Mouse (Mus musculus): ENCODE data around the gene Ogfr.

Ogfr gene

DNA sequence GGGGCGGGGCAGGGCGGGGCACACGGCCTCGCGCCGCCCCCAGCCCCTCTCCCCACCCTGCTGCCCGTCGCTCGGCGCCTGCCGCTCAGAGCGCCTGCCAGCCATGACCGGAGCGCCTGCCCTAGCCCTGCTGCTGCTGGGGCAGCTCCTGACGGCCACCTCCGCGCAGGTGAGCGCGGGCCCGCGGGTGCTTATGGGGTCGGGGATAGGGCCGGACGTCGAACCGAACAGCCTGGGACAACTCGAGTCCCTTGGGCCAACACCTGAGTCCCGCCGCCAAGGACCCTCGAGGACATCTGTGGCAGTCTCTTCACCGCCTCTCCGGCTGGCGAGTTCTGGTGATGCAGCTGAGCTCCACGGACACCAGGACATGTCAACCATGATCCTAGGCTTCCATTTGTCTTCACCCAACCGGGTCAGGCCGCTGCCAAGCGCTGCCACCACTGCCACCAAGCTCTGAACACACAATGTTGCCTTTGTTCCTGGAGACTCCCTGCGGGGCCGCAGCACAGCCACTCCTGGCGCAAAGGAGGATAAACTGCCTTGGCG, 9.2 kb downstream of the Ogfr start:
- in situ Hi-C loops (cut with MboI, MseI) = no loop called here

- in situ Hi-C loops (cut with MboI, MseI) = no loop called here
Observed at GRCm38 (mm10) chr2:180600569-180601021, 11.6 kb downstream of the Ogfr start.

GRCm38 (mm10) chr2:180604781-180605180, 15.7 kb downstream of the Ogfr start:
- in situ Hi-C loops (cut with MboI, MseI) = no loop called here

- in situ Hi-C loops (cut with MboI, MseI) = no loop called here
Observed at GRCm38 (mm10) chr2:180610283-180610682, 21.2 kb downstream of the Ogfr start.

- in situ Hi-C loops (cut with MboI, MseI) = no loop called here
Observed at GRCm38 (mm10) chr2:180611882-180612281, 22.8 kb downstream of the Ogfr start.

- in situ Hi-C loops (cut with MboI, MseI) = loop anchor here in 1 of 2 experiments (25.0 kb wide), 1 partner anchor 980 kb away; no protein-coding TSS in a partner anchor
Observed at GRCm38 (mm10) chr2:180641576-180642554, 52.8 kb downstream of the Ogfr start.

DNA sequence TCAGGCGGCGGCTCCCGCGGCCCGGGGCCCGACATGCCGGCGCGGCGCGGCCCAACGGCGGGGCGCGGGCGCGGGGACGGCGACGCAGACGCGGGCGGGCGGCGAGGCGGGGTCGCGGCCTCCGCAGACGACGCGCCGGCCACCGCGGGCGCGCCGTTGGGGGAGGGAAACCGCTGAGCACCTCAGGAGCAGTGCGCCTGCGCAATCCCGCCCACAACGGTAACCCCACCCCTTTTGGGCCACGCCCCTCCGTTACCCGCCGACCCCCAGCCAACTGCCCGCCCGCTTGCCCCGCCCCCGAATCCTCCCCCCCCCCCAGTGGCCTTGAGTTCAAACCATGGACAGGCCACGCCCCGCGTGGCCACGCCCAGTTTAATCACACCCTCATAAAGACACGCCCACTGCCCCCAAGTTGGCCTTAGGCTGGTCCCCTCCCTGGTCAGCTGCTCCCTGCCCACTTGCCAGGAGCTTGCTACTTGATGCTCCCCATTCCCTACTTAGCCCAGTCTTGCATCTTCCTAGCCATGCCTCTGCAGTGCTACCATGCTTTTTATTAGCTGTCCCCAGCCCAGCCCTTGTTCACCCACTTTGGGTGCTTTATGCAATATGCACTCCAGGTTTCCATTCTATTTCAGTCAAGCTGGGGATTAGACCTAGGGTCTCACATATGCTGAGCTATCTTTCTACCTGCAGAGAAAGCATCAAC, 53.7 kb downstream of the Ogfr start, which contains the start of gene Tcfl5:
Gene Tcfl5 (minus strand): TSS at position 154 of the 706 bp plus-strand sequence.
- in situ Hi-C loops (cut with MboI, MseI) = loop anchor here in 1 of 2 experiments (25.0 kb wide), 1 partner anchor 980 kb away; no protein-coding TSS in a partner anchor

DNA sequence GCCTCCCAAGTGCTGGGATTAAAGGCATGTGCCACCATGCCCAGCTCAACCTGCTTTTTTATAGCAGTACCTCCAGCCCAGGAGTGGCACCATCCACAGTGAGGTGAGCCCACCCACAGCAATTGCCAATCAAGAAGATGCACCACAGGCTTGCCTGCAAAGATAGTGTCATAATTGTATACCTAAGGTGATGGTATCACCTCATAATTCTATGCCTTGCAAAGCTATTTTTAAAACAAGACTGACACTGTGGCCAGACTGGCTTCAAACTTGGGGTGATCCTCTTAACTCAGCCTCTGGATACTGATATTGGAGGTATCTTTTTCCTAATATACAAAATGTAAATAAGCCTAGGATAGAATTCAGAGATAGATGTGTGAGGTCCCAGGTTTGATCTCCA, 54.6 kb downstream of the Ogfr start:
- in situ Hi-C loops (cut with MboI, MseI) = loop anchor here in 1 of 2 experiments (25.0 kb wide), 1 partner anchor 981 kb away; no protein-coding TSS in a partner anchor

Measured in T-helper 17 cell (primary cell).